Mouse (Mus musculus) mesoderm, embryonic 11.5 days (tissue): ENCODE results near the gene Hsf2.

Experiments used
- DNase-seq: peaks from one replicate; pipeline ENCODE4 v3.0.0-alpha.2; 2012; ENCODE audit warnings: low read depth, low spot score

Gene Hsf2

DNA sequence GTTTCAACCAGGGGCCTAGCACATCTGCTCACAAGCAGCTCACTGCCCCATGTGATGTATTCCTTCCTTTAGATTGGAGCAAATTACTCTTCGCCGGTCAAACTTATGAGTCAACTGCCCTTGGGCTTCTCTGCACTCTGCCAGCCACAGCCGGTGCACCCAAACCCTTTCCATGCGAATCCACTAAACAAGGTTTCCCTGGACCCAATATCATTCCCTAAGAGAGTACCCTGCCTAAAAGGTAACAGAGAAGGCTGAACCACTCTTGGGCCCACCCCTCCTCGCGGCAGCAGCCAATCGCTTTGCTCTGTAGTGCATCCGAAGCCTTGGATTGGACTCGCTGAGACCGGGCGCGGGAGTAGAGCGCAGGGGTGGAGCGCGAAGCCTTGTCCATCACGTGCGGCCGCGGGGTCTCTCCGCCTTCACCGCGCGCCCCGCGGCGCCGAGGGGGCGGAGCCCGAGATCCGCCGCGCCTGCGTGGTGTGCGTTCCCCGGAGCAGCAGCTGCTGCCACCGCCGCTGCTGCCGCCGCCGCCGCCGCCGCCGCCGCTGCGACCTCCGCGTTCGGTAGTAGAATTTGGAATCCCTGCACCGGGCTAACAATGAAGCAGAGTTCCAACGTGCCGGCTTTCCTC is at the start of gene Hsf2:
Gene Hsf2 (plus strand): TSS at position 478 of the 634 bp plus-strand sequence.
- DNase-seq = peak; percentile 97

DNA sequence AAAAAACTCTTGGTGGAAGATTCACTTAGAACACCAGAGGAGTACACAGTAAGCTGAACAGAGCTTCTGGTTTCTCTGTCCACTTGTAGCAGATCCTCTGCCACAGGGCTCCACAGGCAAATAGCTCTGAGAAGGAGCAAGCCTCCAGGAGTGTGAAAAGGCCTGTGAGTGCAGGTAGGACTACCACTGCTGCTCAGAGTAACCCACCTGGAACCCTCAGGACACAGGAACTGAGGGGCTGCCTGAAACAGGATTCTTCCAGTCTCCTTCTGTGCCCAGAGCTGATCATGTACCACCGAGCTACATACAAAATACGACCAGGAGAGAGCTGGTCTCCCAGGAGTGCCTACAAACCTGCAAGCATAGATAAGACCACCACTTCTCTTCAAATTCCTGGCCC is 48.3 kb upstream of the Hsf2 start:
- no peak for DNase-seq

DNA sequence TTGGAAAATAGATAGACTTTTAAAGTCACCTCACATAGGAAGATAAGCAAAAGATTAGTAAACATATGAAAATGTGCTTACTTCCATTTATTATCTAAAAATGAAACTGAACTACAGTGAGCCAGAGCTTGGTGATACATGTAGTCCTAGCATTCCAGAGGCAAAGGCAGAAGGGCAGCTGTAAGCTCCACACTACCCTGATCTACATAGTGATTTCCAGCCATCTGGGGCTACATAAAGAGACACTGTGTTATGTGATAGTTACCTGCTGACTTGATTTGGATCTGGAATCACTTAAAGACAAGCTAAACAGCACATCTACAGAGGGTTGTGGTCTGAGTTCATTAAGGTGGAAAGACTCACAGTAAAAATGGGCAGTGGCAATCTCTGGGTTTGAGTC is 45.1 kb upstream of the Hsf2 start:
- DNase-seq = no peak

DNA sequence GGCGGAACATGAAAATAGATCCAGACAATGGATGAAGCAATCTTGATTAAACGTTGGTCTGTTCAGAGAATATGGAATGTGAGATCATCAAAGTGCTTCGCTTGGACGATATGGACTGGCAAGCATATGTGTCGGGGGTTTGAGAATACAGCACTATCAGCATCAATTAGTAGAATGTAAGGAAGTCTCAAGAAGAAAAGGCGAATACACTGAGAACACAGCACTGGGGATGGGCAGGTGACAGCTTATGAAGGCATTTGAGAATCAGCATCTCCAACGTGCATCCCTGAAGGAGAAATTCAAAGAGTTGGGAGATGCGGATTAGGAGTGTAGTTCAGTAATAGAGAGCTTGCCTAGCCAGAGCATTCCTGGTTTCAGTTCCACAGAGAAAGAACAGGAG is 41.8 kb upstream of the Hsf2 start:
- no peak for DNase-seq

DNA sequence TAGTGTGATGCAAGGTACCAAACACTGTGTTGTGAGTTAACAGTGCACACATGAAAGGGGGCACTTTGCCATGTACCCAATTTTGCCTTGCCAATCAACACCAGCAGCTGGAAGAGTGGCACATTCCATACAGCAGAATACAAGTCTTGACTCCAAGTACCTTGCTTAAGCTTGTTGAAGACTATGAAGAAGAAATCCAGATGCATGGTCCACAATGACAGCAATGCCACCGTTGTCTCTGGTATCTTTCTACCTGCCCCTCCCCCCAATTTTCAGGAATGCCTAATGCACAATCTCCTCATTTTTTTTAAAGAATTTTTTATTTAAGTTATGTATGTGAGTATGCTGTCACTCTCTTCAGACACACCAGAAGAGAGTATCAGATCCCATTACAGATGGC is 40.5 kb upstream of the Hsf2 start:
- no peak for DNase-seq

DNA sequence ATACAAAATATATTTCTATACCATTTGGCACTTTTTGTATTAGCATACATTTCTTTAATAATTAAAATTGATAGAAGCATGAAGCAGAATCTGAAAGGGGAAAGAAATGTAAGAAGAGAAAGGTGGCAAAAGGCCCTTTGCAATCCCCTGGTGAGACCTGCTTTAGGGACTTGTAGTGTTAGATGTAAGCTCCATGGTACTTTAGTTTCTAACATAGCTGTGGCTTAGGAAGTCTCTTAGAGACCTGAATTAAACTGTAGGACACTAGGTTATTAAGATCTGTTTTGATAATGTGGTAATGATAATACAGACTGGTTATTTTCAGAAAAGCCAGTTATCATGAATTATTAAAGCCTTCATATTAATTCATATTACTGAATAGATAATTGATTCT is 38.5 kb upstream of the Hsf2 start:
- DNase-seq = no peak

DNA sequence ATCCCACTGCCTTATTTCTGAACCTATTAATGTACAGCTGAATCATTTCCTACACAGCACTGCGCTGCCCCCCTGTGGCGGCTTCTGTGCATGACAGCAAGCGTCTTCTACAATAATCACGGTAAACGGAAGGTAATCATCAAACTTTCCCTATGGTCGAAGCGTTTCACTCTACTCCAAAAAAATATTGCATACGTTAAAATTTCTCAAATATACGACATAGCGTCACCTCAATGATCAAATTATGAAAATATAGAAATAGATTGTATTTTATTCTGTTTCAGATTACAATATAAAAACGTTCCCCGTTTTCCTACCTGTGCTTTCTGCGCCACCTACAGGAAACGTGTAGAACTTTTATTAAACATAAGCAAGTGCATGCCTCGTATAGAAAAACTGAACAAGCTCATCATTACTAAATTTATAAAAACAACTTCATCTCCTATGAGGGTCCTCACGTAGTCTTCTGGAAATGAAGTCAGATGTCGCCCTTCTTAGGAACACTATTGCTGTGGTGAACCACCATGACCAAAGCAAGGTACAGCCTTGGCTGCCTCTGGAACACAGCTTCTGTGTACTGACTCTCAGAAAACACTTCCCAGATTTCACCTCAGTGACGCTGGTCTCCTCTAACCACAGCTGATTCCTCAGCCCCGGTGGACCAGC is 38.0 kb upstream of the Hsf2 start:
- peak; percentile 81 for DNase-seq

DNA sequence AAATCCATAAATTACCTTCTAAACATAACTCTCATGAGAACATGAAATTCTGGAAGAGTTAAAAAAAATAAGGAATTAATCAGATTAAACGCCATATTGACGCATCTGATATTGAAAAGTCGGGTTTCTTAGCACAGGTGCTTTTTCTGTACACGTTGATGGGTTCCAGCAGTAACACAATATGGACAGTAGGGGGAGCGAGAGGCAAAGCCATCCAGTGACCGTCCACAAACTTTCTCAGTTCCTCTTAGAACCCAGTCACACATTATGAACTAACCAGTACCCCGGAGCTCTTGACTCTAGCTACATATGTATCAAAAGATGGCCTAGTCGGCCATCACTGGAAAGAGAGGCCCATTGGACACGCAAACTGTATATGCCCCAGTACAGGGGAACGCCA is 22.9 kb upstream of the Hsf2 start:
- DNase-seq = peak; percentile 54

DNA sequence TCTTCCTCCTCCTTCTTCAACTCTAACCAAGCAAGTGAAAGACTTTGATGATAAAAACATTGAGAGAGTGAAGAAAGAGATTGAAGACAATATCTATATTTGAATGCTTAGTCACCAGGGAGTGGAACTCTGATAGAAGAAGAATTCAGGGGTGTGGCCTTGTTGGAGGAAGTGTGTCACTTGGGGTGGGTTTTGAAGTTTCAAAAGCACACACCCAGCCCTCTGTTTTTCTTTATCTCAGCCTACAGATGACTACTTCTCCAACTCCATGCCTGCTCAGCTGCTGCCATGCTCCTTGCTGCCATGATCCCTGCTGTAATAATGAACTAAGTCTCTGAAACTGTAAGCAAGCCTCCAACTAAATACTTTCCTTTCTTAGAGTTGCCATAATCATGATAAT is 20.4 kb upstream of the Hsf2 start:
- DNase-seq = no peak

DNA sequence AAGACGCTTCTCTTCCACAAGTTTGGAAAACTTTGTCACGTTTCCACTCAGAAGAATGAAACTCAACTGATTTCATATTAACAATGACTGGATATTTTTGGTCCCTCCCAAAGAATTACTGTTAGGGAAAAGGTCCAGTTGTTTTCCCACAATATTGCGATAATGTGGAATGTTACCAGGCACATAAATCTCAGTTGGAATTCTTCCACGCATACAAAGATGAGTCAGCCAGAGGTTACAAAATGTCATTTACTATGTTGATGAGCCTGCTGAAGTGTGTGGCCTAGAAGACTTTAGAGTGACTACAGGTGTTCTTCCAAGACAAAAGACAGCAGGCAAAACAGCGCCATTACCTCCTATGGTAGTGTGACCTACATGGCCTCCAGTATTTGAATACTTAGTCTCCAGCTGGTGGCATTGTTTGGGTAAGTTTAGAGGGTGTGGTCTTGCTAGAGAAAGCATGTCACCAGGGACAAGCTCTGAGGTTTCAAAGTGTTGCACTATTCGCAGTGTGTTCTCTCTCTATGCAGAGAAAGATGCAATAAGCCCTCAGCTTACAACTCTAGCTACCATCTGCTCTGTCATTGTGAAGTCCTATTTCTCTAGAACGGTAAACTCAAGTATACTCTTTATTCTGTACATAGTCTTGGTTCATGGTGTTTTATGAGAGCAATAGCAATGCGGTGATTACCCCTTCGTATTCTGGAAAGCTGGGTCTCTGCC is 8.9 kb upstream of the Hsf2 start:
- DNase-seq = no peak

DNA sequence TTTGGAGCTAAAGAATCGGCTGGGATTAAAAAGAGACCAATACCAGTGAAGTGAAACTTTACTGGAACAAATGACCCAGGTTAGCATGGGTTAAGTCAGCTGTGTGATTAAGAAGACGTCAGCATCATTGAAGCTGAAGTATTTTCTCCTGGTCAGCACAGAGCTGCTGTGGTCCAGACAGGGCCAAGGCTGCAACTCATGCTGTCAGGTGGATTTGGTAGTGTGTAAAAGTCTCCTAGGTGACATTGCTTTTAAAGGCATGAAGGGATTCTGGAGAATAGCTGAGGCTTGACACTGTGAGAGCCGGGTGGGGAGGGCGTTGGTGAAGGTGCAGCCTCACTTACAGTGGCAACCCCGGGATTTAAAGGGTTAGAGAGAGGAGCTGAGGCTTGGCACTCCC is 4.5 kb upstream of the Hsf2 start:
- DNase-seq = no peak

DNA sequence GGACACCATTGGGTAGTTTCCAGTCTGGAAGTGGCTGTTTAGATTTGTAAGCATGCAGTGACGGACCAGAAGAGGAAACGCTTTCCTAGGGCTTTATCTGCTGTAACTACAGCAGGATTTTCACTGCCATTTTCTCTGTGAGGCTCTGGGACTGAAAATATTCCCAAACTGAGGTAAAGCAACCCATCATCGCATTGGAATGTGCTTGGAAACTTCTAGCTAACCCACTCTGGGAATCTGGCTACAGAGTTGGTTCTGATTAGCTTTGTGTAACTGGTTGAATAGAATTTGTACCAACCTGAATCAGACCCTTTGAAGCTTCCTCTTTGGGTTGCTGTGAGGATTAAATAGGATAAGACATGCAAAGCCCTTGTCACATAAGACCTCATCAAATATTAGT is 1.4 kb upstream of the Hsf2 start:
- no peak for DNase-seq

DNA sequence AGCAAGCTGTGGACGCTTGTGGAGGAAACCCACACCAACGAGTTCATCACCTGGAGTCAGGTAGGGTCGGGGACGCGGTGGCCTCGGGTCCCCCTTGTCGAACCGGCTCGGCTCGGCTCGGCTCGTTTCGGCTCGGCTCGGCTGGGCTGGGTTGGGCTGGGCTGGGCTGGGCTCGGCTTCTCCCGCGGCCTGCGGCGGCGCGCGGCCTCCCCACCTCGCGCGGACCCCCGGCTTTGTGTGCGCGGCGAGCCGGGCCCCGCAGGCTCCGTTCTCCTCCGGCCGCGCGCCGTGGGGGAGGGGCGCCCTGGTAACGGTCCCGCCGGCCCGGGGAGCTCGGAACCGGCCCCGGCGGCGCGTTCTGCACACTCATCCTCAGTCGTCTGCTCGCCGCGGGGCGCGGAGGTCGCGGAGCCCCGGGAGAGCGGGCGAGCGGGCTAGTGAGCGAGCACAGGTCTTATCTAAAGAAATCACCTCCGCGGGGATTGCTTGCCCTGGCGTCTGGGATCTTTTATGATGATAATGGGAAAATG is 422 bp downstream of the Hsf2 start:
- peak; percentile 47 for DNase-seq

DNA sequence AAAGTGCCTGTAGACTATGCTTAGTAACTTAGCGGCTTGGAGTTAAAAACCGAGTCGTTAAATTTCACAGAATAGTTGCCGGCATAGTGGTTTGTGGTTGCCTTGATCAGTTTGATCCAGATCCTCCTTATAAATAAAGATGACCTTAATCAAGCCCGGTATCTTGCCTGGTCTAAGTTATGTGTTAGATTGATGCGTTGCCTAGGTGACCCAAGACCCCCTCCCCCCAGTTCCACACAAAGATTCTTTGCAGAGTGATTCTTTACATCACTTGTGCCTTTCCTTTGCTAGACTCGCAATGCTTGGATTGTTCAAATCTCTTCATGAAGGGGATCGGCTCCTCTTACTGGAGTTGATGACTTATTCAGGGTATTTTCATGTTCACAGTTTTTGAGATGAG is 1.0 kb downstream of the Hsf2 start:
- DNase-seq = peak; percentile 81

DNA sequence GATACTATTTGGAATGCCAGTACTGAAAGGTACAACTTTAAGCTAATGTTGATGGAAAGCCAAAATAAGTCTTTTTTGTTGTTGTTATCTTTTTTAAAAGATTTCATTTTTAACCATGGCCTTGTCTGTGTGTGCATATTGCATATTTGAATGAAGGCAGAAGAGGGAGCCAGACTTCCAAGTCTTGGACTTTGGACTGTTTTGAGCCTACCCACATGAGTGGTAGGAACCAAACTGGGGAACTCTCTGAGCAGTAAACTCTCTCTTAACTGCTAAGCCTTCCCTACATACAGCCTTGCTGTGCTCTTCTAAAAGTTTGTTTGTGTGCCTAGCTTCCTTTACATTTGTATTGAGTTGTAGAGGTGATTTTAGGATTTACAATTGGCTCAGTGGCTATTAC is 2.4 kb downstream of the Hsf2 start:
- DNase-seq = no peak

DNA sequence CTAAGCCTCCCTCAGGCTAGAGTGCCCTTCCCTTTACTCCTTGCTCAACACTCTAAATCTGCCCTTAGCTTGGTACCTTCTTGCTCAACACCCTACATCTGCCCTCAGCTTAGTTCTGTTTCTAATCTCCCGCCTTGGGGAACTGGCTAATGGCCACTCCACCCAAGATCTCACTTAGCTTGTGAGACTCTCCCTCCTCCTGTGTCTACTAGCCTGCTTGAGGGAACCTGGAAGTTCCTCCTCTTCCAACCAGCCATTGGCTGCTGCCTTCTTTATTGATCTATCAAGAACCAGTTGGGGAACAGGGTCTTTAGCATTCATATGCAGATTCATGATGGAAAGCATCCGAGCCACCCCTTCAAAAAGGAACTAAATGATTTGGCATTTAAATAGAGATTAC is 5.9 kb downstream of the Hsf2 start:
- DNase-seq = no peak

DNA sequence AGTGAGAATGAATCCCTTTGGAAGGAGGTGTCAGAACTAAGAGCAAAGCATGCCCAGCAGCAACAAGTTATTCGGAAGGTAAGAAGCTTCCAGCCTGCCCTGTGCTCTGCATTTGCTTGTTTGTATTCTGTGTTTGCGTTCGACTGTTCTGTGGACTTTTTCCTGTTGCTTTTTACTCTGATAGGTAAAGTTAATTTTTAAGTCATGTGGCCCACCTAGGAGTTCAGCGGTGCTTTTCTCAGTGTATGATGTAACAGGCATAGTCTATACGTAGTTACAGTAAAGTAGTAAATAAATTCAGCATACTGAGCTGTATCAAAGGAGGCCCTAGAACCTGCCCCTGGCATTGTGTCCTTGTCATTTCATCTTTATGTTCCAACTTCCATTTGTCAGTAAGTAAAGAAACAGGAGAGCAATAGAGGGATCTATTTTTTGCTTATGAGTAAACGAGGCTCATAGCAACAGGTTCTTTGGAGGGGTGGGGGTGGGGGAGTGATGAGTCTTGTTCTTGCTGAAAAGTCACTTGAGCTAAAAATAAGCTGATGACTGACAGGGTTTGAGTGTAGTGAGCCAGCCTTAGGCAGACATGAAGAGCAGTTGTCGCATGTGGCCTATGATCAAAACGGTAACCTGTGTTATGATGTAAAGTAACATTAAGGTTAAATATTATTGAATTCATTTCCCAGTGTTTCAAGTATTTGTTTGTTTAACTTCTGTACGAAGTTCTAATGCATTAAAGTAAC is 13.4 kb downstream of the Hsf2 start:
- no peak for DNase-seq

DNA sequence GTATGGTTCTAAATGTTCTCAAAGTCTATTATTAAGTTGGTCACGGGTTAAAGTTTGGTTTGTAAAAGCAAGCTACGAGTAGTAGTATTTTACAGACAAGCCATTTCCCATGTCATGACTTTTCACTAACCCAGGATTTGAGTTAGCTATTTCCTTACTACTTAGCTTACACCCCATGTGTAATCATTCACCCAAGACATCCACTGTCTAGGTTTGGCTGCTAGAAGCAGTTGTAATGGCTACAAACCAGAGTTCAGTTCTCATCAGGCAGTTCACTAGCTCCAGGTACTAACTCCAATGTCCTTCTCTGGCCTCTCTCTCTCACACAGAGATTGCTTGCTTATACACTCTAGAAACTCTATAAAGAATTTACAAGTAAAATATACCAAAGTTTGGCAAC is 28.4 kb downstream of the Hsf2 start:
- DNase-seq = no peak

DNA sequence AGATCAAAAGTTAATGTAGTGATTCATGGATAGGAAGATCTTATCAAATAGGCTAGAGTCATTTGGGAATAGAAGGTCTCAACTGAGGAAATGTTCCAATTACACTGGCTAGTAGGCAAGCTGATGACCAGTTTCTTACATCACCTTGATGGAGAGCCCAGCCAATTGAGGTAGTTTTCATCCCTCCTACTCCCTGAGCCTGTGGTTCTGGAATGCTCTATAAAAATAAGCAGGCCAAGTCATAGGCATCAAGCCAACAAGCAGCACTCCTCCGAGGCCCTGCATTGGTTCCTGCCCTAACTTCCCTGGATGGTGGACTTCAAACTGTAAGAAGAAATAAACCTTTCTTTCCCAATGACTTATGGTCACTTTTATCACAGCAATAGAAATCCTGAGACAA is 29.1 kb downstream of the Hsf2 start:
- DNase-seq = no peak

DNA sequence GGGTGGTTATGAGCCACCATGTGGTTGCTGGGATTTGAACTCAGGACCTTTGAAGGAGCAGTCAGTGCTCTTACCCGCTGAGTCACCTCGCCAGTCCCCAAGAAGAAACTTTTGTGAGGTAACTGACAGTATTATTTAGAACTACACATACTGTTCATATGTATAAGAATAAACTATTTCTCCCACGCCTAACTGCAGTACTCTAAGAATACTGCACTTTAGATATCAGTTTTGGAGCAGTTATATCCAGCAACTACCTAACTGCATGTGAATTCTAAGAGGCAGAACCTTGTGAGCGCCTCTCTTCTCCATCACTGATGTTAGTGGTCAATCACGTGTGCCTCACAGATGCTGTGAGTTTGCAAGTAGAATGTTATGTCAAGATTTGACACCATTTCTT is 40.3 kb downstream of the Hsf2 start:
- no peak for DNase-seq

DNA sequence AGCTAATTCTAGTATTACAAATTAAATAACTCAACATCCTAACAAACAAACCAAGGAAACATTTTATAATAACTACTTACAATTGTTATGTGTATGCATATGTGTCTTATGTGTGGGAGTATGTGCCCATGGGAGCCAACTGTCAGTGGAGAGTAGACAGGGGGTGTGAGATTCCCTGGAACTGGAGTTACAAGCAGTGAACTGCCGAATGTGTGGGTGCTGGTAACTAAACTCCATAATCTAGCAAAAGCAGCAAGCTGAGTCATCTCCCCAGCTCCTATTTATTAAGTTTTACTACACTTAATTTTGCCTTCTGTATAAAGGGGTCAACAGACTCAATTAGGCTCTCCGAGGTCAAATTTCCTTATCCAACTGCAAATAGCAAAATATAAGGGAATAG is 44.9 kb downstream of the Hsf2 start:
- no peak for DNase-seq

DNA sequence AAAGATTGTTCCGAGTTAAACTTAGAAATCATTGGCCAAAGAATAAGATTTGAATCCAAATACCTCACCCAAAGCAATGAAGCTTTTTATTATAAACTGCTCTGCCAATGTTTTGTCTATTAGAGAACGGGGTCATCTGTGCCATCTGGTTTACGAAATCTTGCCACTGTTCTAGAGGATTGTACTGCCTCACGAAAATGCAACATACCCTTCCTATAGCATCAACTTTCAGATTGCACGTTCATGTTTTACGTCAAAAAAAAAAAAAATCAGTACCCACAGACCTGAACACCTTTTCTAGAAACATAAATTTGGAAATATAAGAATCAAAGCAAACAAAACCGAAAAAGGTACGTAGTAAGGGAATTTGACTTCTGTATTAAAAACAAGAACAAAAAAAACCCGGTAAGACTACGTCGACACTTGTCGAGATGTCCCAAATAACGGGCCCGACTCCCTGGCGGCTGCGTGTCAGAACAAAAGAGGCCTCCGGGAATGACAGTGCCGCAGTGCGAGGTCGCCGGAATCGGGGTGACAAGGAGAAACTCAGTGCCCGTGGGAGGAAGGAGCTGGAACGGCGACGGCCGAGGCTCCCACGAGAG is 45.5 kb downstream of the Hsf2 start:
- DNase-seq = no peak
